Mouse (Mus musculus) heart, adult 18-20 months (tissue): ENCODE measurements around the gene Prss50. TPM values are rescaled to one million over a fixed set of nuclear protein-coding genes. Genes with fewer than 3 reads are reported as not detected.

Source experiments
- DNase-seq, 2 experiments: peaks; one replicate each; pipeline ENCODE4 v3.0.0; 2021 to 2022; ENCODE audit warnings: mixed read lengths in 1 of 2
- total RNA-seq, 2 experiments: library from RNA; stranded (reverse); gene quantifications; 2 replicates each; pipeline ENCODE4 v1.2.3; 2021

Prss50 gene
- total RNA-seq, 2 experiments from 2014 or later, result not detected

DNA sequence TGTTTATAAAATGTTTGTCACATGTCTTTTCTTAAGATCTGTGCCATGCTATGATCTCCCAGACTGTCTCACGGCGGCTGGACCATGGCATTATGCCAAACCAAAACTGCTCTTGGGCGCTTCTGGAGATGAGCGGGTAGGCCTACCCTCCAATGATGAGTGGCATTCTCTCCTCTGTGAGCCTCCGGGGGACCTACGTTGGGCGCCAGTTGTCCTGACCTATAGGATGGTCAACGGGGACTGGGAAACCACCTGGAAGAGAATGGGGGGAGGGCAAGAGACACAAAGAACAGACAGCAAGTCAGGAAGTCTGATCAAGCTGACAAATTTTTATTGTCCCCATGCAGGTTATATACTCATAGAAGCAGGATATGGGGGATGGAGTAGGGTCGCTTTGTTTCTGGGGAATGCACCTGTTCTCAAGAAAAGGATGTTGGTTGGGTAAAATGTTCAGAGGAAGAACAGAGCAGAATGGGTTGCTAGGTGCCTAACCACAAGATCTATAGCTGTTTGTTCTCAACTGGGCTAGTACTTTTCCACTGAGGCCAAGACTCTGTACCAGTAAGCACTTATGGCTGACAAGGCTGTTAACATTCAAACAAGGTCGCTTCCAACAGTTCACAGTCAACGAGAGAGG lies 49.6 kb downstream of the Prss50 start:
- DNase-seq, result no peak

DNA sequence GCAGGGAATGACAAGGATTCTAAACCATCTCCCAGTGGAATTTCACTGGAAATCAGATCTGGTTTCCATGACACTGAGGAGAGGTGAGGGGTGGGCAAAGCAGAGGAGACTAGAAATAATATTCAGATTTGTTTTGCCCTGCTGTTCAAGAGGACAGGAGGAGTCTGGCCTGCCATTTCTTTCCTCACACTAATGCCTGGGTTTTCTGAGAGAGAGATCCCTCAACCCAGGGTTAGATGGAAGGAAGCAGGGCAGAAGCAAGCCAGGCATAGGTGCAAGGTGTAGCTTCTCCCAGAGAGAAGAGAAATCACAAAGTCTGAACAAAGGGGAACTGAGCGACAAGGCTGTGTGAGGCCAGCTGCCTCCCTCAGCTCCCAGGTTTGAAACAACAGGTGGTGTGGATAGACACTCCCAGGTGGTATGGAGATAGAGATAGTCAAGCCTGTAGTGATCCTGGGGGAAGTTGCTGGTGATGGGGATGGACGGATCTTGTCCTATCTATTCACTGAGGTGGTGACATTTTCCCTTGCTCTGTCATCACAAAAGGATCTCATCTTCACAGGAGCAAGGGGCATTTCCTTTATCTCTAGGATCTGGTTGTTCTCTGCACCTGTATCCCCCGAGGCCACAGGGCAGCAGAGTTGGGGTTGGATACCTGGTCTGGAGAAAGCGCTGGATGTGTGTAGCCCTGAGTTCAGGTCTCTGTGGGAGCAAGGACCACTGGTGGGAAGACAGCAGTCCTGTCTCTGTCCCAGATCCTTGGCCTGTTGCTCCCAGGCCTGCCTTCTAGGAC lies 50.3 kb downstream of the Prss50 start:
- no peak for DNase-seq

DNA sequence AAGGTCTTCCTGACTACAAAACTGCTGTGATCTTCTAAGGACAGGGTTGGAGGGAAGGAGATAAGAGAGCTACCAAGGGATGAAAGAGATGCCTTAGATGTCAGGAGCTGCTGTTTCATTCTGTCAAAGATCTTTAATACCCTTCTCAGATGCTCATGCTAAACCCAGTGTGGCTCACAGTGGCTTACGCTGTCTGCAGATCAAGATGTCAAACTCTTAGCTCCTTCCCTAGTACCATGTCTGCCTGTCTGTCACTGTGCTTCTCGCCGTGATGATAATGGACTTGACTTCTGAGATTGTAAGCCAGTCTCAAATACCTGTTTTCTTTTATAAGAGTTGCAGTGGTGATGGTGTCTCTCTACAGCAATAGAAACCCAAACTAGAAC lies 50.9 kb downstream of the Prss50 start:
- DNase-seq, result no peak

DNA sequence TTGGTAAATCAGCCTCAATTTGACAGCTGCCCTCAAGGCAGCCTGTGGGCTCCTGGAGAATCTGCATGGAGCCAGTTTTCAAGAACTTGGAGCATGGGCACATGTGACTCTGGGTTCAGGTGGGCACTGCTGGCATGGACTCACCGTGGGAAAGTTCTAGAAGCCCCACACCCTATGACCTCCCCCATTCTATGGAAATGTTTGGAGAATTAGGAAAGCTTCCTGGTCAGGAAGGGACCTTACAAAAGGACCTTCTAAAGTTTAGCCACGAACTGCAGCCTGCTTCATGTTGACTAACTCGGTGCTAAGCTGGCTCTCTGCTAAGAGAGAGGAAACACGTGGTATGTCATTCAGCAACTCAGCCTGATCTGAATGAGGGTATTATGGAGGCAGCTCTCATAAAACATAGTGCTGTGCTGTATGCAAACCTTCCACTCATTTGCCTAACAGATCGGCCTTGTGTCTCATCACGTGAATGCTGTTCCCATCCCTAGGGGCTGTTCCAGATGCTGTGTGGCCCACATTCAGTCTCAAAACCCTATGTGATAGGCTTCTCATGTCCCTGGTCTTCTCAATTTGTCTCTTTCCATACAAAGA lies 51.7 kb downstream of the Prss50 start:
- no peak for DNase-seq

Other genes with a start within 250 kb of the Prss50 start
- 1 to 10 TPM; 1.4 to 2.0 TPM for gene Nradd, start 233.5 kb upstream of the Prss50 start, total RNA-seq
- 1 to 10 TPM; 6.8 to 7.6 TPM for gene Nbeal2, start 203.8 kb upstream of the Prss50 start, total RNA-seq
- gene Ccdc12, start 201.5 kb upstream of the Prss50 start, total RNA-seq, result 10 to 100 TPM; 57.3 to 61.5 TPM
- over 10,000 TPM; 10,039 to 12,689 TPM for gene Myl3, start 116.1 kb upstream of the Prss50 start, total RNA-seq
- 1 to 10 TPM; 4.6 to 6.3 TPM for gene Pth1r, start 110.8 kb upstream of the Prss50 start, total RNA-seq
- gene Prss42, start 59.8 kb upstream of the Prss50 start, total RNA-seq, result not detected
- gene Prss44, start 44.0 kb upstream of the Prss50 start, total RNA-seq, result not detected
- gene Prss43, start 31.3 kb upstream of the Prss50 start, total RNA-seq, result not detected
- gene Prss45, start 23.4 kb upstream of the Prss50 start, total RNA-seq, result not detected
- gene Prss46, start 13.5 kb upstream of the Prss50 start, total RNA-seq, result not detected
- 10 to 100 TPM; 13.2 to 14.8 TPM for gene Als2cl, start 21.9 kb downstream of the Prss50 start, total RNA-seq
- 1 to 10 TPM; 1.5 to 2.1 TPM for gene Tmie, start 22.1 kb downstream of the Prss50 start, total RNA-seq
- not detected for gene Fam240a, start 58.9 kb downstream of the Prss50 start, total RNA-seq
- gene Tdgf1, start 88.2 kb downstream of the Prss50 start, total RNA-seq, result not detected
- 100 to 1,000 TPM; 239 to 298 TPM for gene Lrrc2, start 93.6 kb downstream of the Prss50 start, total RNA-seq
- gene Rtp3, start 132.6 kb downstream of the Prss50 start, total RNA-seq, result 1 to 10 TPM; 2.9 to 3.8 TPM
- 1 to 10 TPM in 1 of 2 experiments, under 1 TPM in 1; 0.10 to 9.8 TPM for gene Ltf, start 161.3 kb downstream of the Prss50 start, total RNA-seq
- 1 to 10 TPM; 6.3 to 9.1 TPM for gene Ccrl2, start 199.6 kb downstream of the Prss50 start, total RNA-seq